Mouse (Mus musculus) bone marrow macrophage, adult 2 months (primary cell): ENCODE measurements at regions not wholly inside any gene's neighbourhood (a gene's known extent, or its start where the extent isn't known, plus 50 kb on each side); places are given as distances from the start of the nearest gene placed in this dataset.

Experiments used
- CTCF ChIP-seq: IDR thresholded peaks from 2 replicates; pipeline ENCODE4 v1.5.1; 2012; ENCODE audit warnings: low read depth, mild to moderate bottlenecking, low read length, moderate library complexity
- POLR2A ChIP-seq: IDR thresholded peaks from 2 replicates; pipeline ENCODE4 v1.6.1; 2012; ENCODE audit warnings: mild to moderate bottlenecking, low read depth, low read length, borderline replicate concordance

DNA sequence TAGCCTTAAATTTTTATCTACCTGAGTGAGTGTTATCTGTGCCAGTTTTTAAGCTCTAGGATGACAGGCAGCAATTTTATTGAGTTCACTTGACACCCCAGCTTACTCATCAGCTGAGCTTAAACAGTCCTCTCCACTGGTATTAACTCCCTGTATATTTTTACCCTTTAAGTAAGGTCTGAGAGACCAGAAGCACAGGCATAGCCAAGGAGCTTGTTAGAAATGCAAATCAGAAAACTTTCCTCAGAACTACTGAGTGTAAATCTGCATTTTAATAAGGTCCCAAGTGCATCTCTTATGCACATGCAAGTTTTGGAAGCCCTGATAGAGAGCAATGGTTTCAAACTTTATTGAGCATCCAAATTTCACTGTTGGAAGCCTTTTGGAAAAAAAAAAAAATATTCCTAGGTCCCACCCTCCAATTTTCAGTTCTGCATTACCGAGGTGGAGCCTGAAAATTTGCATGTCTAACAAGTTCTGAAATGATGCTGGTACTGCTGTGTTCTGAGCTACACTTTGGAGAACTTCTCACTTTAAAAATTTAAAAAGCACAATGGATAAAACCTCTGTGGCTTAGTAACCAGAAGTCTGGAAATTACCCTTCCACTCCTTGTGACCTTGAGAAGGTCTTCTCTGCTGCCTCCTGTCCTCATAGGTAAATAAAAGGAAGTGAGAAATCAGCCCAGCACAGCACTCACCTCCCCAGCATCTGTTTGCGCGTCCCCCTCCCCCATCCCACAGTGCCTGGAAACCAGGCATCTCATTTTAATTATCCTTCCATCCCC lies 226.0 kb downstream of the Cd47 start:
- TF ChIP-seq CTCF = no peak
- TF ChIP-seq POLR2A = no peak
